Mouse (Mus musculus) cortical plate, adult 2 months (tissue): Measurements from ENCODE around the gene Slc9a8.

ENCODE experiments used
- CTCF ChIP-seq: fragments of 200-500 bp; IDR thresholded peaks from 2 replicates; pipeline ENCODE4 v1.5.1; 2011; ENCODE audit warnings: mild to moderate bottlenecking, control low read depth, low read length; ENCODE audit not compliant: insufficient read depth; ENCODE audit errors: extremely low read depth
- POLR2A ChIP-seq: fragments of 200-500 bp; IDR thresholded peaks from 2 replicates; pipeline ENCODE4 v1.6.1; 2011; ENCODE audit warnings: mild to moderate bottlenecking, low read length, control low read depth; ENCODE audit not compliant: insufficient read depth; ENCODE audit errors: extremely low read depth

DNA sequence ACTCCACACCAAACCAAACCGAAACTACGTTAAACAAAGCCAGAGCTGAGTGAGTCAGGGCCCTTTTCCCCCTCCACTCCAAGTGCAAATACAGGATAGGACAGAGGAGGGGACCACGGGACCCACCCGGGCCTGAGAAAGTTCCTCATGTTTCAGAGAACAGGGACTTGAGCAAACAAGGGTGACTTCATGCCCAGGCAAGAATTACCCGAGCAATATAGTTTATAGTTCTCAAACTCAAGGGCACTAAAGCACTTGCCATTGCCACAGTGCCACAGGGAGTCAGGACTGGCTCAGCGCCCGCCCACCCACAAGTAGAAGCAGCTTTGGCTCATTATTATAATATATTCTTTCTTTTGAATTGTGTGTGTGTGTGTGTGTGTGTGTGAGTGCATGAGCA lies 18.4 kb upstream of the Slc9a8 start:
- no peak for TF ChIP-seq CTCF
- TF ChIP-seq POLR2A = no peak
